Mouse (Mus musculus) cerebellum, postnatal 36 days (tissue): ENCODE measurements around the gene Ndufv1.
"Not testable (repeated sequence)": the region's sequence is repeated elsewhere in the genome, so short reads cannot be mapped to it uniquely, and the experiment has no call there.

Source experiments
- DNase-seq, 2 experiments: peaks; one replicate each; pipeline ENCODE4 v3.0.0; 2021 to 2022; ENCODE audit warnings: mixed read lengths in 2 of 2

The Ndufv1 gene

GRCm38 (mm10) chr19:4041500-4041899, 28.9 kb upstream of the Ndufv1 start:
- not testable (repeated sequence) for DNase-seq

DNA sequence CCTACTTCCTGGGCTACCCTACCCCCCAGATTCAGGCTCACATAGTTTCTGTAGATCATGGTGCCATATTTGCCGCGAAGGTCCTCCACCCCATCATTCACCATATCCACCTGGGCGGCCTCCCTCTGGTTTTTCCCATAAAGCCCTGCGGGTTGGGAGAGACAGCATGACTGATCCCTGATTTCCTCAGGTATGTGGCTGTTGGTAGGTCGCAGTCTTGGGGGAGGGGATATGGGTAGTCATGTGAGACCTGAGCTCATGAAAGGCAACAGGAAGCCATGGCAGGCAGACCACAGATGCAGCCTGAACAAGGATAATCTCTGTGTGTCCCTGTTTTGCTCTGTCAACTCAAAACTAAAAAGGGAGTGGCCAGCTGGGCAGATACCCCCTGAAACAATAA, 28.3 kb upstream of the Ndufv1 start:
- DNase-seq: not testable (repeated sequence)

- DNase-seq: peak; percentile 74 to 80
Observed at GRCm38 (mm10) chr19:4037788-4038232, 25.2 kb upstream of the Ndufv1 start, which contains the start of gene Gstp1. Gene Gstp1 (minus strand): TSS chr19:4037985.

DNA sequence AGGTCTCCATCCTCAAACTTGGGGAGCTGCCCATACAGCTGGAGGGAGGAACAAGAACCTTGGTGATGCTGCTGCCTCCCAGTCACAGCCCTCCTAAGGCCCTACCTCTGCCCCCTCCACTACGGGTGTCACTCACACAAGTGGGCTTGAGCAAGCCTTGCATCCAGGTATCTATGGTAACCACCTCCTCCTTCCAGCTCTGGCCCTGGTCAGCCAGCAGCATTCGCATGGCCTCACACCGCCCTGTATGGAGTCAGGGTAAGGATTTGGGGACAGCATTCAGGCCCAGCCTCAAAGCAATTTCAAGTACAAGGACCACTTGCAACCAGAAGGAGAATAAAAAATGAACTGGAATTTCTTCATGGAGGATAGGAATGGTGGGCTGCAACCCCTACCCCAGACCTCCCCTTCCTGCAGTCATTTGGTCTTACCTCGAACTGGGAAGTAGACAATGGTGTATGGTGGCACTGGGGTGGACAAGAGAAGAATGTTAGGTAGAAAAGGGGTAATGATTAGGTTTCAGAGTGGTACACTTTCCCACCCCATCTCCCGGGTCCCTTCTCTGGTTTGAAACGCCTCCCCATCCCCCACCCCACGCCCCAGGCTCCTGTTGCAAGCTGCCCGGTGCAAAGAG, 24.7 kb upstream of the Ndufv1 start:
- not testable (repeated sequence) for DNase-seq

GRCm38 (mm10) chr19:4036327-4037045, 23.9 kb upstream of the Ndufv1 start:
- no peak for DNase-seq

GRCm38 (mm10) chr19:4033742-4034141, 21.1 kb upstream of the Ndufv1 start:
- DNase-seq: no peak

DNA sequence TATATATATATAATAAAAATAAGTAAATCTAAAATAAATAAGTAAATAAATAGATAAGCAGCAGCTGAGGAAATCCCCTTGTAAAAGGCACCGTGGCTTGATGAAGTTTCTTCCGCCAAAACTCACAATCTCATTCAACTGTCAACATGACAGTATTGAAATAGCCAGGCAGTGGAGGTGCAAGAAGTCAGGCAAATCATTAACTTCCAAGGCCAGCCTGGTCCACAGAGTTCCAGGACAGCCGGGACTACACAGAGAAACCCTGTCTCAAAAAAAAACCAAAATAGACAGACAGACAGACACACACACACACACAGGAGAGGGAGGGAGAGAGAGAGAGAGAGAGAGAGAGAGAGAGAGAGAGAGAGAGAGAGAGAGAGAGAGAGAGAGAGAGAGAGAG, 20.7 kb upstream of the Ndufv1 start:
- DNase-seq: no peak

DNA sequence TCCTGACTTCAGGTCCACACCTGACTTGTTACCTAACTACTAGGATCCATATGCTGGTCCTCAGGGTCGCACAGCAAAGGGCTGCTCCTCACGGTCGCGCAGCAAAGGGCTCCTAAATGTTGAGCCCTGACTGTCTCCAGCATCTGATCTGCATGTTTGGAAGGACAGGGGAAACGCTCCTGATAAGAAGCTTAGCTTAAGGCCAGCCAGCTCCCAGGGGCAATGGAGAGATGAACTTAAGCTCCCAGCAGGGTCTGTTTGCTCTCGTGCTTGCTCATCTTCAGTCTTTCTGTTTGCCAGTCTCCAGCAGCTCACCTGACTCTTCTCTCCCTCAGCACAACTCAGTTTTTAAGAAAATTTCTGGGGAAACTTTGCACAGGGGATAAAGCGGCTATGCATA, 20.1 kb upstream of the Ndufv1 start:
- DNase-seq: no peak

DNA sequence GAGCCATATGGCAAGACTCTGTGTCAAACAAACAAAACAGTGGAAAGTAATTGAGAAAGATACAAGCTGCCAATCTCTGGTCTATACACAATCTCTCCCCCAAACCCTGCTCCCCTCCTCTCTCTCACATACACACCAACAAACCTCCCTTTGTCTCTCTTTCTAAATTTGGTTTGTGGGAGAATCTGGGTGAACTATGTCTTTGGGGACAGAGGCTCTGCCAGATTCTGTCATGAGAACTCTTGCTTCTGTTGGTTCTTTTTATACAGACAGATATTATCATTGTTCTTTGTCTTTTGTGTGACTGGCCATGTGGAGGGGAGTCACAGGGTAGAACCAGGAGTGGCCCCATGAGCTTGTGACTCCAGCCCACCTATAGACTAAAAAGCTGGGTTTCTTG, 15.0 kb upstream of the Ndufv1 start:
- DNase-seq: no peak

GRCm38 (mm10) chr19:4023185-4023584, 10.6 kb upstream of the Ndufv1 start:
- no peak for DNase-seq

GRCm38 (mm10) chr19:4018743-4019583, 6.4 kb upstream of the Ndufv1 start:
- DNase-seq: peak; percentile 83 to 87

GRCm38 (mm10) chr19:4017921-4018587, 5.4 kb upstream of the Ndufv1 start:
- DNase-seq: no peak

- no peak for DNase-seq
Observed at GRCm38 (mm10) chr19:4015635-4016034, 3.0 kb upstream of the Ndufv1 start.

GRCm38 (mm10) chr19:4014802-4015201, 2.2 kb upstream of the Ndufv1 start:
- DNase-seq: no peak

GRCm38 (mm10) chr19:4013066-4013465, 460 bp upstream of the Ndufv1 start:
- DNase-seq: no peak

DNA sequence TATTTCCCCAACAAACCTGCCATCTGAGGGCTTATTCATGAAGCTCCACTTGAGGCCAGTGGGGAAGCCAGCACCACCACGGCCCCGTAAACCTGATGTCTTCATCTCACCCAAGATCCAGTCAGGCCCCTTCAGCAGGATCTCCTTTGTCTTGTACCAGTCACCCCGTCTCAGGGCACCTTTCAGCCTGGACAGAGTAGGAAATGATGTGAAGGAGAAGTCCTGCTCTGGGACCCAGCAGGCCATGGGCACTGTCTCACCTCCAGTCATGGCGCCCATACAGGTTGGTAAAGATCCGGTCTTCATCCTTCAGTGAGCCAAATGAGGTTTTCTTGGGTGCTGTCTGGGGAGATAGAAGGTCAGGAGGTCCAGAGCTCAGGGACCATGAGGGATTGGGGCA, 1.5 kb downstream of the Ndufv1 start:
- DNase-seq: no peak

DNA sequence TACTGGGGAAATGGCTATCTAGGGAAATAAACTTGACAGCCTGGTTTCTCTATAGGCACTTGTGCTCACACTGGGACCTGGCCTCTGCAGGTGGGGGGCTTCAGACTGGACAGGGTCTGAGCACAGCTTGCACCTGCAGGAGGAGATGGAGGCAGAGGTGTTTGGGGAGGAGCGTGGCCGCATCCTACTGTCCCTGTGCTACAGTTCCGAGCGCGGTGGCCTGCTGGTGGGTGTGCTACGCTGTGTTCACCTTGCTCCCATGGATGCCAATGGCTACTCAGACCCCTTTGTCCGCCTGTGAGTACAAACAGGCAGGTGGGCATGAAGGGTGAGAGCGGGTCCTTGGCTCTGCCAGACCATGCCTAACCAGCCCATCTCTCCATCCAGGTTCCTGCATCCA, 6.6 kb downstream of the Ndufv1 start:
- no peak for DNase-seq

DNA sequence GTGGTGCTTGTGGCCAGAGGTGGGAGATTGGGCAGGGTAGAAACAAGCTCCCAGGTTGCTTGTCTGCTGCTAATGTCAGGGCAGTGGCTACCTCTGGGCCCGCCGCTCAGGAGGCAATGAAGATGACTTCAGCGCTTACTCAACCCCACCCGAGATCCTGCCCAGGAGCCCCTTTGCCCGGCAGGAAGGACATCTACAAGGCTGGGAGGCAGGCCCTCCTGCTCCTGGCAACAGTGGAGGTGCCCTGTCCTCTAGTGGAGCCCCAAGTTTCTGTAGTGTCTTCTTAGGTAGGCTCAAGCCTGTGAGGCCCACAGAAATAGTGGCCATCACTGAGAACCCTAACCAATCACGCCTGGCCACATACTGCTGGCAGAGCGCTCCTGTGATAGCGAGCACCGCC, 7.5 kb downstream of the Ndufv1 start:
- DNase-seq: no peak

GRCm38 (mm10) chr19:4004331-4004730, 8.3 kb downstream of the Ndufv1 start:
- DNase-seq: no peak

GRCm38 (mm10) chr19:4003641-4004040, 9.0 kb downstream of the Ndufv1 start:
- no peak for DNase-seq

DNA sequence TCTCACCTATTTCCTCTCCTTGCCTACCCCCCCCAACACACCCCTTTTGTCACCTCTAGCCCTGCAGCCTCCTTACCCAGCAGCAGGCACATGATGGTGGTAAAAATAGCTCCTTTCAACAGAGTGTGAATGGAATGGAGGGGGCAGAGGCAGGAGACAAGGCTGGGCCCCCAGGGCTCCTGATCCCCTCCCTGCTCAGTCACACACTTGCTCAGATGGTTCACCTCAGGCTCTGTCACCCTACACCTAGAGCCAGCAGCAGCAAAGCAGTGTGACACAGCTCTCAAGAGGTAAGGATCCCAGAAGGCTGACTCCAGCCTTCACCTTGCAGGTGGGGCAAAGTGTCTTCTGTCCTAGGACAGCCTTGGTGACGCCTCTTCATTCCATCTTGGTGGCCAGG, 9.5 kb downstream of the Ndufv1 start, which contains the start of gene Doc2g:
TSS of gene Doc2g (plus strand) at position 202 of the 400 bp plus-strand sequence.
- DNase-seq: no peak

DNA sequence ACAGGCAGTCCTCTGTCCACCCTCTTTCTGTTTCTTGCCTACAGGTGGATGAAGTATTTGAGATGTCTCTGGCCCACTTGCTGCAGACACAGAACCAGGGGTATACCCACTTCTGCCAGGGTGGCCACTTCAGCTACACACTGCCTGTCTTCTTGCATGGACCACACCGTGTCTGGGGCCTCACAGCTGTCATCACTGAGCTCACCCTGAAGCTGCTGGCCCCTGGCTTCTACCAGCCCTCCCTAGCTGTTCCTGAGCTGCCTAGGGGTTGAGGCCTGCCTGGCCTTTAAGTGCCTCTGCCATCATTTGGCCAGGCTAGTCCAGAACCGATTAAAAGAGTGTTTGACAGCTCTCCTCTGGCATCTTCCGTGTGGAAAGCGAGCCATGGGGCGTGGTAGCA, 10.9 kb downstream of the Ndufv1 start:
- DNase-seq: no peak
